In genomic region chr19:57322491-57322890, GRCm38 (mm10) we compare ENCODE assay signal across 21 mouse cellular contexts. TPM values are rescaled to one million over a fixed set of nuclear protein-coding genes. Genes with fewer than 3 reads are reported as not detected.
A peak's percentile ranks its signal among the peaks of the same experiment; 100 is the strongest.
DNase-seq lines count a peak whose midpoint lies in the region; ATAC-seq and TF ChIP-seq lines count a peak whose summit lies in the region.
"Had no signal": no experiment of that assay in that cellular context is flagged by ENCODE, and none has a peak within 500 bp of the region (broad histone marks: within the 10 kb centered on the region; RNA-seq: fewer than 3 reads in every experiment).

No protein-coding gene starts in this region.

- H3K4me1 ChIP-seq in liver, adult 2 months (ENCODE audit: control insufficient read depth, insufficient read depth, low read length) = peaks cover 19% of the 10 kb centered on the region
- peaks cover 6% of the 10 kb centered on the region; the same call in 1 of the 2 replicates for H3K4me1 ChIP-seq in liver, postnatal 0 days (ENCODE audit: insufficient read depth)
- H3K4me1 ChIP-seq in liver, embryonic 11.5 days (replicated peaks; ENCODE audit: control insufficient read depth, insufficient read depth, low read length) = no peaks in the 10 kb centered on the region; the same call in 1 of the 2 replicates
- H3K4me1 ChIP-seq in stomach, postnatal 0 days (replicated peaks; ENCODE audit: control insufficient read depth, insufficient read depth) = no peaks in the 10 kb centered on the region
- H3K4me1 ChIP-seq in heart, embryonic 11.5 days (ENCODE audit: control insufficient read depth, insufficient read depth, low read length) = no peaks in the 10 kb centered on the region
- H3K4me1 ChIP-seq: embryonic facial prominence, embryonic 12.5 days; forebrain, embryonic 13.5 days had no signal

- TF ChIP-seq EP300 in liver, postnatal 0 days (IDR thresholded peaks at IDR 0.05; ENCODE audit: low read depth) = no peak
- TF ChIP-seq EP300 in stomach, postnatal 0 days (optimal IDR thresholded peaks at IDR 0.05) = no peak

- WGBS in liver, adult 2 months = 20% methylated on average over 4 of the region's 4 CpGs
- WGBS in liver, postnatal 0 days (ENCODE audit: insufficient replicate concordance) = 57% methylated on average over 4 of the region's 4 CpGs
- 69% methylated on average over 4 of the region's 4 CpGs for WGBS in liver, embryonic 11.5 days
- WGBS in stomach, postnatal 0 days = 50% methylated on average over 4 of the region's 4 CpGs
- WGBS in heart, embryonic 11.5 days (ENCODE audit: insufficient replicate concordance) = 68% methylated on average over 4 of the region's 4 CpGs

- H3K27me3 ChIP-seq in liver, adult 2 months (ENCODE audit: control insufficient read depth, insufficient read depth, low read length) = no peaks in the 10 kb centered on the region
- H3K27me3 ChIP-seq in liver, postnatal 0 days (ENCODE audit: insufficient read depth, low read length) = no peaks in the 10 kb centered on the region
- H3K27me3 ChIP-seq in liver, embryonic 11.5 days (replicated peaks; ENCODE audit: control insufficient read depth, insufficient read depth, low read length) = peaks cover 5% of the 10 kb centered on the region; the same call in 1 of the 2 replicates
- H3K27me3 ChIP-seq in stomach, postnatal 0 days (ENCODE audit: control insufficient read depth, insufficient read depth, low read length) = no peaks in the 10 kb centered on the region
- 0 out of 2 replicates have a peak, but pooled peaks cover 3% of the 10 kb centered on the region for H3K27me3 ChIP-seq in heart, embryonic 11.5 days (ENCODE audit: control insufficient read depth, insufficient read depth, low read length)
- H3K27me3 ChIP-seq: embryonic facial prominence, embryonic 12.5 days; forebrain, embryonic 13.5 days; Patski had no signal

- H3K36me3 ChIP-seq in liver, adult 2 months (ENCODE audit: control insufficient read depth, insufficient read depth, low read length) = no peaks in the 10 kb centered on the region
- H3K36me3 ChIP-seq in liver, postnatal 0 days (replicated peaks; ENCODE audit: insufficient read depth, low read length) = no peaks in the 10 kb centered on the region
- no peaks in the 10 kb centered on the region for H3K36me3 ChIP-seq in liver, embryonic 11.5 days (ENCODE audit: control insufficient read depth, insufficient read depth, low read length)
- no peaks in the 10 kb centered on the region for H3K36me3 ChIP-seq in stomach, postnatal 0 days (ENCODE audit: control insufficient read depth, insufficient read depth, low read length)
- H3K36me3 ChIP-seq in heart, embryonic 11.5 days (ENCODE audit: control insufficient read depth, insufficient read depth, low read length) = no peaks in the 10 kb centered on the region
- H3K36me3 ChIP-seq: embryonic facial prominence, embryonic 10.5 days; embryonic facial prominence, embryonic 12.5 days; G1E had no signal

- H3K9ac ChIP-seq in liver, adult 2 months (ENCODE audit: low read depth, low read length) = no peak overlapping the region
- H3K9ac ChIP-seq in liver, postnatal 0 days (replicated peaks) = no peak overlapping the region
- no peak overlapping the region for H3K9ac ChIP-seq in liver, embryonic 11.5 days (ENCODE audit: low read depth, low read length)
- no peak overlapping the region for H3K9ac ChIP-seq in stomach, postnatal 0 days (ENCODE audit: low read length)
- no peak overlapping the region for H3K9ac ChIP-seq in heart, embryonic 11.5 days (ENCODE audit: low read depth, low read length)
- H3K9ac ChIP-seq: embryonic facial prominence, embryonic 12.5 days; forebrain, embryonic 13.5 days had no signal

- peak; percentile 72 for DNase-seq in liver, adult 2 months (ENCODE audit: extremely low read depth, low read depth, low spot score)
- DNase-seq in liver = no peak
- no peak for DNase-seq in liver, postnatal 0 days
- DNase-seq in liver, embryonic 11.5 days (ENCODE audit: low spot score) = no peak
- peak; percentile 26 for DNase-seq in stomach, postnatal 0 days (ENCODE audit: low spot score)
- no peak for DNase-seq in heart, postnatal 10 days
- DNase-seq: adrenal gland, adult 8-10 months; adrenal gland, postnatal 14 days; adrenal gland, postnatal 36 days; cerebellum, adult 11-12 months; cerebellum, adult 2 months; cerebellum, adult 9-10 months; cerebellum, postnatal 10 days; cerebellum, postnatal 25 days had no signal

- intact Hi-C loops in heart, postnatal 10 days (cut with DNase I) = no loop called here

- H3K4me2 ChIP-seq in liver, postnatal 0 days (ENCODE audit: low read depth, low read length) = no peak overlapping the region
- no peak overlapping the region for H3K4me2 ChIP-seq in liver, embryonic 11.5 days
- no peak overlapping the region for H3K4me2 ChIP-seq in stomach, postnatal 0 days (replicated peaks; ENCODE audit: low read depth)
- no peak overlapping the region for H3K4me2 ChIP-seq in heart, embryonic 11.5 days
- H3K4me2 ChIP-seq: embryonic facial prominence, embryonic 12.5 days; forebrain, embryonic 13.5 days had no signal

- H3K79me2 ChIP-seq in liver, adult 2 months (ENCODE audit: control insufficient read depth, insufficient read depth, low read length) = no peaks in the 10 kb centered on the region

- no peak for TF ChIP-seq CTCF in liver, adult 2 months (IDR thresholded peaks at IDR 0.05; ENCODE audit: low read depth, low read length)
- no peak for TF ChIP-seq CTCF in liver, postnatal 0 days (IDR thresholded peaks at IDR 0.05; ENCODE audit: low read depth)
- TF ChIP-seq CTCF in stomach, postnatal 0 days (IDR thresholded peaks at IDR 0.05; ENCODE audit: low read depth) = no peak

- no peak for TF ChIP-seq POLR2A in liver, adult 2 months (IDR thresholded peaks at IDR 0.05; ENCODE audit: extremely low read depth, insufficient read depth, low read length)

- H3K9me3 ChIP-seq in liver, postnatal 0 days (ENCODE audit: low read length) = no peaks in the 10 kb centered on the region
- no peaks in the 10 kb centered on the region for H3K9me3 ChIP-seq in liver, embryonic 11.5 days (ENCODE audit: control insufficient read depth, low read length)
- H3K9me3 ChIP-seq in stomach, postnatal 0 days (ENCODE audit: control insufficient read depth, low read length) = no peaks in the 10 kb centered on the region
- no peaks in the 10 kb centered on the region for H3K9me3 ChIP-seq in heart, embryonic 11.5 days (replicated peaks; ENCODE audit: control insufficient read depth, low read length)
- H3K9me3 ChIP-seq: embryonic facial prominence, embryonic 10.5 days; embryonic facial prominence, embryonic 12.5 days; forebrain, embryonic 13.5 days; G1E had no signal

- H3K4me3 ChIP-seq in liver, adult 2 months (ENCODE audit: insufficient read depth, low read depth, low read length) = no peak overlapping the region
- no peak overlapping the region for H3K4me3 ChIP-seq in liver, postnatal 0 days (ENCODE audit: low read depth, low read length)
- no peak overlapping the region for H3K4me3 ChIP-seq in liver, embryonic 11.5 days (ENCODE audit: low read depth, low read length)
- no peak overlapping the region for H3K4me3 ChIP-seq in stomach, postnatal 0 days (ENCODE audit: low read depth, low read length)
- H3K4me3 ChIP-seq in heart, embryonic 11.5 days (ENCODE audit: low read depth, low read length) = no peak overlapping the region
- H3K4me3 ChIP-seq: embryonic facial prominence, embryonic 10.5 days; embryonic facial prominence, embryonic 12.5 days; forebrain, embryonic 13.5 days had no signal

- no peak overlapping the region; the same call in 1 of the 2 replicates for H3K27ac ChIP-seq in liver, adult 2 months (replicated peaks; ENCODE audit: insufficient read depth, low read depth, low read length)
- H3K27ac ChIP-seq in liver, postnatal 0 days (ENCODE audit: low read depth) = peak overlapping the region; percentile 68
- no peak overlapping the region for H3K27ac ChIP-seq in liver, embryonic 11.5 days (ENCODE audit: low read depth, low read length)
- no peak overlapping the region for H3K27ac ChIP-seq in stomach, postnatal 0 days (replicated peaks)
- no peak overlapping the region for H3K27ac ChIP-seq in heart, embryonic 11.5 days (ENCODE audit: low read depth, low read length)
- H3K27ac ChIP-seq: embryonic facial prominence, embryonic 10.5 days; embryonic facial prominence, embryonic 12.5 days; forebrain, embryonic 13.5 days had no signal

- ATAC-seq in liver, postnatal 0 days = peak; percentile 26; the same call in 1 of the 2 replicates
- ATAC-seq in liver, embryonic 11.5 days (replicated peaks; ENCODE audit: low FRiP score) = no peak
- ATAC-seq in stomach, postnatal 0 days (ENCODE audit: low FRiP score, low TSS enrichment) = peak; percentile 64
- no peak for ATAC-seq in heart, embryonic 11.5 days (replicated peaks; ENCODE audit: insufficient number of reproducible peaks, low FRiP score, low TSS enrichment)
- ATAC-seq: activated CD4-positive, CD25-positive, alpha-beta regulatory T cell, adult 4 months; forebrain, embryonic 13.5 days; Patski had no signal

RNA-seq across cellular contexts. Expression of gene Ablim1, which starts 7.8 kb away (rescaled TPM):
- total RNA-seq in liver, adult 2 months (2014; rRNA removed) = 23.7 and 35.2 TPM in 2 replicates
- polyA plus RNA-seq in liver, adult 2 months (2012; rRNA removed) = 16.4 and 16.6 TPM in 2 replicates
- 11.5 and 12.0 TPM in 2 replicates for polyA plus RNA-seq in liver, postnatal 0 days (2015; fragmentation: Nextera tagmentation; extraction: Ambion mirVana)
- 9.9 and 11.6 TPM in 2 replicates for polyA plus RNA-seq in liver, embryonic 11.5 days (2014; fragmentation: Nextera tagmentation; extraction: Ambion mirVana)
- polyA plus RNA-seq in stomach, postnatal 0 days (2015; fragmentation: Nextera tagmentation; extraction: Ambion mirVana) = 61.8 and 62.0 TPM in 2 replicates
- total RNA-seq in heart, postnatal 10 days (2021) = 100 to 1,000 TPM; 397 to 585 TPM
- 45.8 and 52.1 TPM in 2 replicates for polyA plus RNA-seq in heart, embryonic 11.5 days (2014; fragmentation: Nextera tagmentation; extraction: Ambion mirVana)

RNA-seq across cellular contexts. Expression of gene Fam160b1, which starts 38.0 kb away (rescaled TPM):
- total RNA-seq in liver, adult 2 months (2014; rRNA removed) = 18.4 and 21.7 TPM in 2 replicates
- 10.6 and 10.9 TPM in 2 replicates for polyA plus RNA-seq in liver, adult 2 months (2012; rRNA removed)
- 7.8 and 9.2 TPM in 2 replicates for polyA plus RNA-seq in liver, postnatal 0 days (2015; fragmentation: Nextera tagmentation; extraction: Ambion mirVana)
- 11.9 and 12.6 TPM in 2 replicates for polyA plus RNA-seq in liver, embryonic 11.5 days (2014; fragmentation: Nextera tagmentation; extraction: Ambion mirVana)
- polyA plus RNA-seq in stomach, postnatal 0 days (2015; fragmentation: Nextera tagmentation; extraction: Ambion mirVana) = 7.6 and 8.3 TPM in 2 replicates
- 10 to 100 TPM; 18.3 to 18.5 TPM for total RNA-seq in heart, postnatal 10 days (2021)
- 11.4 and 11.8 TPM in 2 replicates for polyA plus RNA-seq in heart, embryonic 11.5 days (2014; fragmentation: Nextera tagmentation; extraction: Ambion mirVana)

Comparison
In these comparisons a context has a peak if more than half of its experiments do, and no peak if none do; other contexts are left out.
1. DNase-seq: peak in liver, adult 2 months (single experiment) and stomach, postnatal 0 days (single experiment); none in liver (single experiment), liver, postnatal 0 days (single experiment), liver, embryonic 11.5 days (single experiment) and heart, postnatal 10 days (0 of 2).
2. ATAC-seq: peak in liver, postnatal 0 days (single experiment) and stomach, postnatal 0 days (single experiment); none in liver, embryonic 11.5 days (single experiment) and heart, embryonic 11.5 days (single experiment).